Mouse (Mus musculus) midbrain, embryonic 16.5 days (tissue): ENCODE data around the gene Armt1. TPM values are rescaled to one million over a fixed set of nuclear protein-coding genes. Genes with fewer than 3 reads are reported as not detected.
A peak's percentile ranks its signal among the peaks of the same experiment; 100 is the strongest.
"Not testable (repeated sequence)": the region's sequence is repeated elsewhere in the genome, so short reads cannot be mapped to it uniquely, and the experiment has no call there.

Source experiments
- ATAC-seq: fragments of 200-750 bp; cut with Nextera tagmentation; 2 replicates; pipeline ENCODE4 v1.8.0; 2017; ENCODE audit warnings: moderate TSS enrichment
- H3K27ac ChIP-seq: fragments of 300-500 bp; sonication (generic); 2 replicates; pipeline ENCODE4 v1.5.1; 2014; ENCODE audit warnings: mild to moderate bottlenecking, low read length, mixed read lengths
- H3K27me3 ChIP-seq: fragments of 300-500 bp; sonication (generic); 2 replicates; pipeline ENCODE4 v1.6.1; 2014; ENCODE audit warnings: low read depth, low read length, mixed read lengths; ENCODE audit not compliant: control insufficient read depth, insufficient read depth
- H3K36me3 ChIP-seq: fragments of 300-500 bp; sonication (generic); 2 replicates; pipeline ENCODE4 v1.6.1; 2014; ENCODE audit warnings: mild to moderate bottlenecking, low read length, moderate library complexity, mixed read lengths; ENCODE audit not compliant: control insufficient read depth, insufficient read depth
- H3K4me1 ChIP-seq: fragments of 300-500 bp; sonication (generic); 2 replicates; pipeline ENCODE4 v1.6.1; 2014; ENCODE audit warnings: mild to moderate bottlenecking, low read length, mixed read lengths; ENCODE audit not compliant: control insufficient read depth, insufficient read depth
- H3K4me2 ChIP-seq: fragments of 300-500 bp; sonication (generic); 2 replicates; pipeline ENCODE4 v1.6.1; 2014; ENCODE audit warnings: mild to moderate bottlenecking, low read length, mixed read lengths
- H3K4me3 ChIP-seq: fragments of 300-500 bp; sonication (generic); 2 replicates; pipeline ENCODE4 v1.5.1; 2014; ENCODE audit warnings: low read depth, mild to moderate bottlenecking, low read length, moderate library complexity, mixed read lengths
- H3K9ac ChIP-seq: fragments of 300-500 bp; sonication (generic); 2 replicates; pipeline ENCODE4 v1.6.1; 2014; ENCODE audit warnings: low read depth, low read length, mixed read lengths
- H3K9me3 ChIP-seq: fragments of 300-500 bp; sonication (generic); replicated peaks from 2 replicates; pipeline ENCODE4 v1.6.1; 2014; ENCODE audit warnings: mild to moderate bottlenecking, low read length, mixed read lengths; ENCODE audit not compliant: control insufficient read depth, poor library complexity, severe bottlenecking
- WGBS: fragments of 180-500 bp; shearing (Covaris S2); extraction: QIAGEN DNeasy Blood & Tissue Kit; methylation state at CpG from one replicate; pipeline ENCODE4 v1.1.7; 2014; 5-methylcytosine and 5-hydroxymethylcytosine counted together
- polyA plus RNA-seq: library from polyadenylated mRNA; unstranded; fragments of >200 nt; fragmentation: Nextera tagmentation; extraction: Ambion mirVana; gene quantifications from 2 replicates; pipeline ENCODE4 v1.2.1, GENCODE M21; 2015

Gene Armt1
- polyA plus RNA-seq, 1 experiment from 2014 or later = 10.8 TPM

DNA sequence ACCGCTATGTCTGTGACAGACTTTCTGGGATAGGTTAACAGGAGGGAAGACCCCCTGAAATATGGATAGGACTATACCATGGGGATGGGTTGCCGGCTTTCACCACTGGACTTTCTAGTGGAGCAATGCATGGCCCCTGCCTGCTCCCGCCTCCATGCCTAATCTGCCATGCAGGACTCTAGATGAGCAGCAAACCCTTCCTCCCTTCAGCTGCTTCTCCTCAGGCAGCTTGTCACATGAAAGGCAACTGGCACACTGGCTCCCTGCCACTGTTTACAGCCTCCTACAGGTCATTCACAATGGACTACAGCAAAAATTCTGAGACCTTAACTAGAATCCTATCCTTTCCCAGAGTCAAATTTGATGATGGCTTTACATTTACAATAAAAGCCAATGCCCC lies 1.4 kb upstream of the Armt1 start:
- Histone ChIP-seq H3K27ac (no peak overlapping the region), H3K9me3 (no peaks in the 10 kb centered on the region), H3K4me3 (no peak overlapping the region), H3K4me1 (peaks cover 15% of the 10 kb centered on the region), H3K36me3 (peaks cover 5% of the 10 kb centered on the region), H3K27me3 (no peaks in the 10 kb centered on the region), H3K9ac (peak overlapping the region; percentile 83; the same call in 1 of the 2 replicates), H3K4me2 (peak overlapping the region; percentile 67)
- WGBS = 84% methylated on average over 3 of the region's 3 CpGs
- no peak for ATAC-seq

- no peaks in the 10 kb centered on the region for H3K27me3 ChIP-seq
- peaks cover 2% of the 10 kb centered on the region; the same call in 1 of the 2 replicates for H3K36me3 ChIP-seq
- WGBS = 12% methylated on average over 5 of the region's 5 CpGs
- peak overlapping the region; percentile 60 for H3K4me3 ChIP-seq
- H3K9me3 ChIP-seq = no peaks in the 10 kb centered on the region
- peak overlapping the region; percentile 83 for H3K9ac ChIP-seq
- peak overlapping the region; percentile 67 for H3K4me2 ChIP-seq
- H3K4me1 ChIP-seq = peaks cover 15% of the 10 kb centered on the region
- peak overlapping the region; percentile 70 for H3K27ac ChIP-seq
- ATAC-seq = peak; percentile 56
Observed at GRCm38 (mm10) chr10:4431746-4432122, 533 bp upstream of the Armt1 start.

GRCm38 (mm10) chr10:4432996-4433755 lies 909 bp downstream of the Armt1 start:
- H3K4me2 ChIP-seq = peak overlapping the region; percentile 65
- peak overlapping the region; percentile 78 for H3K27ac ChIP-seq
- WGBS = 10% methylated on average over 19 of the region's 19 CpGs
- peak overlapping the region; percentile 60 for H3K4me3 ChIP-seq
- no peaks in the 10 kb centered on the region for H3K9me3 ChIP-seq
- H3K36me3 ChIP-seq = no peaks in the 10 kb centered on the region
- ATAC-seq = peak; percentile 2; the same call in 1 of the 2 replicates
- peak overlapping the region; percentile 71 for H3K9ac ChIP-seq
- no peaks in the 10 kb centered on the region for H3K27me3 ChIP-seq
- H3K4me1 ChIP-seq = peaks cover 15% of the 10 kb centered on the region

DNA sequence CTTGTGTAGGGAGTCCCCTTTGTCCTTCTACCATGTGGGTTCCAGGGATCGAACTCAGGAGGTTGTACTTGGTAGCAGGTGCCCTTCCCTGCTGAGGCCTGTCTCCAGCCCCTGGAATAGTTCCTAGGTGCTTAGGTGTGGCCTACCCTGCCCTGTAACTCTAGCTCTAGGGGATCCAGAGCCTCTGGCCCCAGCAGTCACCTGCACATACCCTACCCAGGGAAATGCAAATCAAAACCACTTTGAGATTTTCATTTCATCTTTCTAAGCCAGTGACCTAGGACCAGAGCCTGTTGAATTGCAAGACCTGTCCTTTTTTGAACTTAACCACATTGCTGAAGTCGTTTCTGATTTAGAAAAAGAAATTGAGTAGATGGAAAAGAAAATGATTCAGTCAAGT lies 1.6 kb downstream of the Armt1 start:
- H3K4me2 ChIP-seq, H3K27ac ChIP-seq, ATAC-seq, H3K9ac ChIP-seq, H3K36me3 ChIP-seq, H3K4me3 ChIP-seq, H3K9me3 ChIP-seq, H3K27me3 ChIP-seq: not testable (repeated sequence)
- peaks cover 15% of the 10 kb centered on the region for H3K4me1 ChIP-seq
- WGBS = 89% methylated on average over 2 of the region's 2 CpGs

DNA sequence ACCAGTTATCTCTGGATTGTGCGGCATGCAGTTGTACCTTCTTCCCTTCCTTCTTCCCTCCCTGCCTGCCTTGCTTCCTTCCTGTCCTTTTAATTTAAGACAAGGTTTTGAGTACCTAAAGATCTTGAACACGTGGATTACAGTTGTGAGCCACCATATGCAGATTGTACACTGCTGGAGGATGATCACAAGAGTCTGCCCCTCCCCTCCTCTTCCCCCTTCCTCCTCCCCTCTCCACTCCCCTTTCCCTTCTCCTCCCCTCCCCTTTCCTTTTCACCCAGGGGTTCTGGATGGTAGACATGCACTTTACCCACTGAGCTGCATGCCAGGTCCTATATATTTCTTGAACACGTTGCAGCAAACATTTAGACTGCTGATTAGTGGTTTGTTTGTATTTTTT lies 3.1 kb downstream of the Armt1 start:
- H3K27ac ChIP-seq = no peak overlapping the region
- H3K9me3 ChIP-seq = no peaks in the 10 kb centered on the region
- H3K9ac ChIP-seq = no peak overlapping the region
- no peak for ATAC-seq
- no peaks in the 10 kb centered on the region for H3K27me3 ChIP-seq
- peaks cover 15% of the 10 kb centered on the region for H3K4me1 ChIP-seq
- H3K36me3 ChIP-seq = peaks cover 10% of the 10 kb centered on the region; the same call in 1 of the 2 replicates
- H3K4me3 ChIP-seq = no peak overlapping the region
- WGBS = 88% methylated on average over 3 of the region's 3 CpGs
- no peak overlapping the region for H3K4me2 ChIP-seq

DNA sequence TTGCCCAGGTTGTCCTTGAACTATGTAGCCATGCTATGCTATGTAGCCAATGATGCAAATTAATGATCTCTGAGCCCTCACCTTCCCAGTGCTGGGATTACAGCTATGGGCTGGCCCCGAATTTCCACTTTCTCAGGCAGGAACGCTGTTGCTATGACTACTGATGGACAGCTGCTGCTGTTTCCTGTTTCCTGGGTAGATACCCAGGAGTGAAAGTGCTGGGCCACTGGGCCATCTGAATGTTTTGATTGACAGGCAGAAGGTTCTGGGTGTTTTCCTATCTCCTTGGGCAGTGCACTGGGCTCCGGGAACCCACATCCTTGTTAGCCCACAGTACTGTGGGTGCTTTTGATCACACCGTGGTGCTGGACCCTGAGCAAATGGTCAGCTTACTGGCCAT lies 24.1 kb downstream of the Armt1 start:
- Histone ChIP-seq H3K4me2 (no peak overlapping the region), H3K27ac (no peak overlapping the region), H3K9me3 (no peaks in the 10 kb centered on the region), H3K4me3 (no peak overlapping the region), H3K27me3 (no peaks in the 10 kb centered on the region), H3K9ac (no peak overlapping the region), H3K4me1 (no peaks in the 10 kb centered on the region), H3K36me3 (no peaks in the 10 kb centered on the region)
- no peak for ATAC-seq
- WGBS = 86% methylated on average over 4 of the region's 4 CpGs

DNA sequence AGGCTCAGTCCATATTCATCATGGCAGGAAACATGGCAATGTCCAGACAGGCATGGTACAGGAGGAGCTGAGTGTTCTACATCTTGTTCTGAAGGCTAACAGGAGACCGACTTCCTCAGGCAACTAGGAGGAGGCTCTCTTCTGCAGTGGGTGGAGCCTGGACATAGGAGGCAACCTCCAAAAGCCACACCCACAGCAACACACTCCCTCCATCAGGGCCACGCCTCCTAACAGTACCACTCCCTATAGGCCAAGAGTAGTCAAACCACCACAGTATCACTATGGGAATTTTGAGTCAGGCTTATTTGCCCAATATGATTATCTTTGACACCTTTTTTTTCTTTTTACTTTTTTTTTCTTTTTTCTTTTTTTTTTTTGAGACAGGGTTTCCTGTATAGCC lies 27.9 kb downstream of the Armt1 start:
- WGBS = 97% methylated on average over 2 of the region's 2 CpGs
- no peaks in the 10 kb centered on the region for H3K4me1 ChIP-seq

DNA sequence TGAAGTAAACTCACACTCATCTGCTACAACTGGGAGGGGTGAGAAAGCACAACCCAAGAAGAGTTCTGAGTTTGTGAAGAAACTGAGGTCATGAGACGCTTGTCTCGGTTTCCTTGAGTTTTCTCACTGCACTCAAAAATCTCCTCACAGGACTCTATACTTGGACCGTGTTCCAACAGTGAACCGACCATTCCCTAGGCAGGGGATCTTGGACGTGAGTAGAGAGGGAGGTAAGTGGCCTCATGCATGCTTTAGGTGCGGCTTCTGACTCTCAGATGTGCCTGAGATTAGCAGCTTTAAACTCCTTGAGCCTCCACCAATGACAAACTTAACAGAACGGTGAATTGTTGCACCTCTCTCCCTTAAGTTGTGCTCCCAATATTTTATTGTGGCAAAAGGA lies 33.5 kb downstream of the Armt1 start:
- no peak for ATAC-seq
- H3K27ac ChIP-seq = no peak overlapping the region
- no peaks in the 10 kb centered on the region for H3K36me3 ChIP-seq
- H3K4me1 ChIP-seq = no peaks in the 10 kb centered on the region
- H3K4me2 ChIP-seq = no peak overlapping the region
- H3K27me3 ChIP-seq = no peaks in the 10 kb centered on the region
- no peak overlapping the region for H3K4me3 ChIP-seq
- WGBS = 78% methylated on average over 7 of the region's 7 CpGs
- H3K9me3 ChIP-seq = no peaks in the 10 kb centered on the region
- no peak overlapping the region for H3K9ac ChIP-seq

More for the DNA sequence above, 27.9 kb downstream of the Armt1 start:
- Histone ChIP-seq H3K4me2 (no peak overlapping the region), H3K27me3 (no peaks in the 10 kb centered on the region), H3K4me3 (no peak overlapping the region), H3K27ac (no peak overlapping the region), H3K36me3 (no peaks in the 10 kb centered on the region), H3K9me3 (no peaks in the 10 kb centered on the region), H3K9ac (no peak overlapping the region)
- ATAC-seq = no peak

DNA sequence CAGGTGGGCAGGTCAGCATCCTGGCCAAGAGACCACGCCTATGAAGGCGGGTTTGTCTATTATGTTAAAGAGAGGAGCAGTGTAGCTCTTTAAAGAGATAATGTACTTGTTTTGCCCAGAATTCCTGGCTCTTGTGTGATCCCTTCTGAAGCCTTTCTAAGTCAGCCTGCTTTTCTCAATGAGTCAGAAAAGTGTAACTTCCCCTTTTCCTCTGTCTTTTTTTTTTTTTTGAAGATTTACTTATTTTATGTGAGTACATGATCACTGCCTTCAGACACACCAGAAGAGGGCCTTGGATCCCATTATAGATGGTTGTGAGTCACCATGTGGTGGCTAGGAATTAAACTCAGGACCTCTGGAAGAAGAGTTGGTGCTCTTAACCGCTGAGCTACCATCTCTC lies 37.1 kb downstream of the Armt1 start:
- Histone ChIP-seq H3K27ac (no peak overlapping the region), H3K4me3 (no peak overlapping the region), H3K9ac (no peak overlapping the region), H3K36me3 (no peaks in the 10 kb centered on the region), H3K4me2 (no peak overlapping the region), H3K4me1 (no peaks in the 10 kb centered on the region), H3K27me3 (no peaks in the 10 kb centered on the region), H3K9me3 (no peaks in the 10 kb centered on the region)
- WGBS = 84% methylated on average over 3 of the region's 3 CpGs
- no peak for ATAC-seq
